Mouse (Mus musculus) large intestine, adult 2 months (tissue): ENCODE measurements around the gene Gse1. TPM values are rescaled to one million over a fixed set of nuclear protein-coding genes. Genes with fewer than 3 reads are reported as not detected.

Source experiments
- DNase-seq: peaks from one replicate; pipeline ENCODE4 v3.0.0-alpha.2; 2012; ENCODE audit warnings: low read depth, low spot score
- WGBS: fragments of 180-500 bp; shearing (Covaris S2); methylation state at CpG from one replicate; pipeline ENCODE4 v1.1.7; 2018; 5-methylcytosine and 5-hydroxymethylcytosine counted together
- polyA plus RNA-seq: library from polyadenylated mRNA; depleted of rRNA; stranded (reverse); fragments of >200 nt; gene quantifications from 2 replicates; pipeline ENCODE4 v1.2.3, GENCODE M21; 2012

Gene Gse1
- polyA plus RNA-seq, 1 experiment, result 22.1 TPM

- DNase-seq, result peak; percentile 62
Measured at GRCm38 (mm10) chr8:120335262-120336086, 107.2 kb downstream of the Gse1 start.

GRCm38 (mm10) chr8:120336087-120336380 lies 107.8 kb downstream of the Gse1 start:
- WGBS, result 10% methylated on average over 9 of the region's 9 CpGs
- DNase-seq, result no peak

More at GRCm38 (mm10) chr8:120335262-120336086, 107.2 kb downstream of the Gse1 start:
- WGBS, result 13% methylated on average over 17 of the region's 17 CpGs

GRCm38 (mm10) chr8:120336909-120337555 lies 108.8 kb downstream of the Gse1 start:
- no peak for DNase-seq
- WGBS, result 77% methylated on average over 5 of the region's 5 CpGs

DNA sequence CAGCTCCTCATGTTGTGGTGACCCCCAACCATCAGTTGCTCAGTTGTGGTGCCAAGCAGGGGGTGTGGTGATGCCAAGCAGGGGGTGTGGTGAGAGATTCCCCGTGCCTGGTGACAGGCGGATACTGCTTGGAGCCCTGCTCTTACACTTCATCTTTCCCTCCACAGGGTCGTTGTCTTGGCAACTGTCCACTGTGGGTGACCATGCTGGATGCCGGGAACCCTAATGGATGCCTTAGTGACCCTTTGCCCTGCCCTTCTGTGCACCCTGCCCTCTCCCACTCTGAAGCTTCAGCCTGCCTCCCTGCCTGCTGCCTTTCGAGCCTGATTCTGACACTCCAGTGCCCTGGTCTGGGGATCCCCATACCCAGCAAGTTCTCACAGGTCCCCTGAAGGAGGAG lies 109.4 kb downstream of the Gse1 start:
- DNase-seq, result no peak
- WGBS, result 78% methylated on average over 5 of the region's 5 CpGs

GRCm38 (mm10) chr8:120338678-120339077 lies 110.4 kb downstream of the Gse1 start:
- no peak for DNase-seq
- 71% methylated on average over 7 of the region's 7 CpGs for WGBS

DNA sequence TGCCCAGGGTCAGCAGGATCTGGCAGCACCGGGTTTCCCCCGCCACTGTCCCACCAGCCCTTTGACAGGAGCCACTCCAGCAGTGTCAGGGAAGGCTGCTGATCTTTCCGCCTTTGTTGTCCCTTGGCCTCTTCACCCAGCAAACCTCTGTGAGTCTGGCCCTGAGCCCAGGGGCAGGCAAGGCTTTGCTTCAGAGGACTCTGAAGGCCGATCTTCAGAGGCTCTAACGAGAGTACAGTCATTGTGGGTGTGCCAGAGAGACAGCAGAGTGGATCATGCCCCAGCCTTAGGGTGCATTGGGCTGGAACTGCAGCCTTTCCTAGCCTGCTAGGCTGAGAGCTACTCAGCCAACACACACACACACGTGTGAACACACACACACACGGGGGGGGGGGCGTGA lies 111.5 kb downstream of the Gse1 start:
- no peak for DNase-seq
- 33% methylated on average over 8 of the region's 8 CpGs for WGBS

DNA sequence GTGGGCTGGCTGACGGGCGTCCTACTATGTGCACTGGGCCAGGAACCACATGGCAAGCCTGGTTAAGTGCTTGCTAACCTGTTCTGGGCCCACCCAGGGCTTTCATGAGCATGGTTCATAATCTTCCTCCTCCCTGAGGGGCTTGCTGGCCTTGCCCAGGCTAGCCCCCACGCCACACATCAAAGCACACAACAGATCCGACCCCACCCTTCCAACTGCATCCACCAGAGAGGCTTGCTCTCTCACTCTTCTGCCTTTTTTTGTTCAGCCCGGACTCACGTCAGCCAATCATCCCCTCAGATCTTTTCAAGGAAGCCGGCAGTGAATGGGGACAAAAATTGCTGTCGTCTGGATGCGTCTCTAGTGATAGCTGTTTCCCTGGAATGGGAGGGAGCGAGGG lies 112.9 kb downstream of the Gse1 start:
- WGBS, result 90% methylated on average over 10 of the region's 10 CpGs
- no peak for DNase-seq

DNA sequence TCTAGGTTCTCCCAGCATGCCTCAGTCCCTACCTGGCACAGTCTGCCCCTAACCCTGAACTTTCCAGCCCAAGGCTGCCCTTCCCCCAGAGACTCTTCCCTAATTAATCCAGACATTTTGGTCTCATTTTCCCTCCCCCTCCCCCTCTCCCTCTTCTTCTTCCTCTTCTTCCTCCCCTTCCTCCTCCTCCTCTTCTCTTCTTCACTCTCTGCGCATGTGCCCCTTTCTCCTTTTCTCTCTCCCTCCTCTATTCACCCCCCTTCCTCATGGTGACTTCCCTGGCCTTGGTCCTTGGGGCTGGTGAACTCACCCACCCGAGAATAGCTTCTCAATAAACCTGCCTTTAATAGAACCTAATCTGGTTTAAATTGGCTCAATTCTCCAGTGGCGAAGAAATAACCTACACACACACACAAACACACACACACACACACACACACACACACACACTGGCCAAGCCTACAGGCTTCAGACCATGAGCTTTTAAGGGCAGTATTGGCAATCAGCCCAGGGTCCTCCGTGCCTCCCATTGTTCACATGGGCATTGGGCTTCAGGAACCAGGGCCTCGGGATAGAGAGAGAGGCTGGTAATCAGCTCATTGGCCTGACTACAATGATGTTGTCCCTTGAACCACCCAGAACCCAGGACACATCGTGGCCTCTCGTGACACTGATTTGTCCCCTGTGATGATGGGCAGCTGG lies 114.7 kb downstream of the Gse1 start:
- 75% methylated on average over 7 of the region's 7 CpGs for WGBS
- no peak for DNase-seq

GRCm38 (mm10) chr8:120343582-120343981 lies 115.3 kb downstream of the Gse1 start:
- DNase-seq, result no peak
- WGBS, result 86% methylated on average over 12 of the region's 12 CpGs

- WGBS, result 53% methylated on average over 4 of the region's 4 CpGs
- no peak for DNase-seq
Measured at GRCm38 (mm10) chr8:120344166-120344565, 115.9 kb downstream of the Gse1 start.

DNA sequence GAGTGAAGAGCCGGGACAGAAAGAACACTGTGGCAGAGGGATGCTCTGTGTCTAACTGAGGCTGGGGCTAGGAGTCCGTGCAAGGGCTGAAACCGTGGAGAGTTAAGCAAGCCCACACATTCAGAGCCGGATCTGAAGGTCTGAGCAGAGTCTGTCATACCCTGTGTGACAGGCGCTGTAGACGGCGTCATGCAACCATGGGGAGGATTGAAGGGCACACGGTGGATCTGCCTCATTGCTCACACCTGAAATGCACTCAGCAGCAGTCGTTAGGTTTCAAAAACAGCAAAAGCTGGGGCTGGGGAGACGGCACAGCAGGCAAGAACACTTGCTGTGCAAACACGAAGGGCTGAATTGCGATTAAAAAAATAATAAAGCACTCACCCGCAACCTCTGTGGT lies 116.3 kb downstream of the Gse1 start:
- no peak for DNase-seq
- WGBS, result 77% methylated on average over 13 of the region's 13 CpGs

GRCm38 (mm10) chr8:120347734-120348341 lies 119.6 kb downstream of the Gse1 start:
- DNase-seq, result no peak

DNA sequence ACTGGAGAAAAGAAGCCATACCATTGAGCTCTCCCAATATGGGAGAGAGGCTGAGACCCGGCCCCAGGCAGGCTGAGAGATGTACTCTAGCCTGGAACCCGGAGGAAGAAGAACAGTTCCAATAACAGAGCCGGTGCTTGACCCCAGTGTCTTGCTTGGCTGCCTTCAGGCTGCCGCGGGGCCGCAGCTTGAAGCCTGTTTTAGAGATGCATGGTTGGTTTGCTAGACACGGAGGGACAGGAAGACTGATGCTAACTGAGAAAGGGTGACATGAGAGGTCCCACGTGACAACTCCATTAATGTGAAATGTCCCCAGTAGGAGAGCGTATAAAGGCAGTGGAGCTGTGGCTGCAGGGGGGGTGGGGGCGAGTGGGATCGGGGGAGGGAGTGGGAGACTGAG lies 120.7 kb downstream of the Gse1 start:
- 78% methylated on average over 11 of the region's 11 CpGs for WGBS

More at GRCm38 (mm10) chr8:120347734-120348341, 119.6 kb downstream of the Gse1 start:
- WGBS, result 90% methylated on average over 21 of the region's 21 CpGs

GRCm38 (mm10) chr8:120351332-120352071 lies 123.2 kb downstream of the Gse1 start:
- no peak for DNase-seq
- 46% methylated on average over 7 of the region's 7 CpGs for WGBS

More for the DNA sequence above, 120.7 kb downstream of the Gse1 start:
- no peak for DNase-seq

DNA sequence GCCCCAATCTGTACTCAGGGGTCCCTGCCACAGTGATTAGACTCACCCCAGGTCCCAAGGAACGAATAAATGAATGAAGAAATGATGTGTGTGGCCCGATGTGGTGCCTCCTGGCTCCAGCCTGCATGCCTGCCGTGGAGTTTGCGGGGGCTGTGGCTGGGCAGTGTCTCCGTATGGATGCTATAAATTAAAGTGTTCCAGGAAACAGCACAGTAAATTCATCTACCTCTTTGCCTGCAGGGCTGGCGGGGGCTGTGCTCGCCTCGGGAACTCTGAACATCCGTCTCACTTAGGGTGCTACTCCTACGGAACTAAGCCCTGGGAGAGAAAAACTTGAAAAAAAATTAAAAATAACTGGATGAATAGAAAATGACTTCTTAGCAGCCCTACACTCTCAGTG lies 123.8 kb downstream of the Gse1 start:
- DNase-seq, result no peak
- 62% methylated on average over 10 of the region's 10 CpGs for WGBS

GRCm38 (mm10) chr8:120356067-120356466 lies 127.8 kb downstream of the Gse1 start:
- 60% methylated on average over 9 of the region's 9 CpGs for WGBS
- no peak for DNase-seq

DNA sequence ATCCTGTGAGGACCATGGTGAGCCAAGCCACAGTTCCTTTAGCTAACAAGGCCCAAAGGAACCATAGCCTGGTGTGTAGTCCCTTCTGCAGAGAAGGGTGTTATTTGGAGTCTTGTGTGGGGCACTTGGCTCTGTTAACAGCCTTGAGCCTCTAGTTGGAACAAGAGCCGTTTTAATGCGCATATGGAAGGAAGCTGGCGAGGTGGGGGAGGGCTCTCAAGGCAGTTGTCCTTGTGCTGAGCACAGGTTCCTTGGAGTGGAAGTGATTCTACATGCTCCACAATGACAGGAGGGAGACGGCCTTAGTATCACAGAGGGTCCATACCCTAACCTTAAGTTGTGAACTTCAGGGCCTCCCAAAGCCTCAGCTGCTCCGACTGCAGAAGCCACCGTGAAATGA lies 129.2 kb downstream of the Gse1 start:
- 92% methylated on average over 6 of the region's 6 CpGs for WGBS

GRCm38 (mm10) chr8:120361301-120361700 lies 133.0 kb downstream of the Gse1 start:
- no peak for DNase-seq
- WGBS, result 68% methylated on average over 8 of the region's 8 CpGs

More for the DNA sequence above, 129.2 kb downstream of the Gse1 start:
- no peak for DNase-seq

DNA sequence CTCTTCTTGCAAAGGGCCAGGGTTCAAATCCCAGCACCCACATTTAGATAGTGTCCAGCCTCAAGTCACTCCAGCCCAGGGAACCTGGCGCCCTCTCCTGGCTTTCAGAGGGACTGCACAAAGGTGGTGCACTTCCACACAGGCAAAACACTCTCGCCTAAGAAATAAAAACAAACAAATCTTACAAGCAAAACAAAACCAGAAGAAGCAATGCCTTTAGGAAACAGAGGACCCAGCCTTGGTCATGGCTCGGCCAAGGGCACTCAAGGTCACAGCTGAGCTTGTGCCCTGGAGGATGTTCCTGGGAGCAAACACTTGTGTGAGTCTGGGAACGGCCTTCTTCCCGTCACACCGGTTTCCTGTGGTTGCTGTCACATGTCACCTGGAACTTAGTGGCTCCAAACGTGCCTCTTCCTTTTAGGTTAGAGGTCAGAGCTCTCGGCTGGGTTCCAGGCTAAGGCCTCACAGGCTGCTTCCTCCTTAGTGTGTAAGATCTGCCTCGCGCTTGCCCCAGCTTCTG lies 135.4 kb downstream of the Gse1 start:
- 18% methylated on average over 10 of the region's 10 CpGs for WGBS
- DNase-seq, result no peak
